9 mouse cellular contexts compared by ENCODE assay signal in the genomic region with DNA sequence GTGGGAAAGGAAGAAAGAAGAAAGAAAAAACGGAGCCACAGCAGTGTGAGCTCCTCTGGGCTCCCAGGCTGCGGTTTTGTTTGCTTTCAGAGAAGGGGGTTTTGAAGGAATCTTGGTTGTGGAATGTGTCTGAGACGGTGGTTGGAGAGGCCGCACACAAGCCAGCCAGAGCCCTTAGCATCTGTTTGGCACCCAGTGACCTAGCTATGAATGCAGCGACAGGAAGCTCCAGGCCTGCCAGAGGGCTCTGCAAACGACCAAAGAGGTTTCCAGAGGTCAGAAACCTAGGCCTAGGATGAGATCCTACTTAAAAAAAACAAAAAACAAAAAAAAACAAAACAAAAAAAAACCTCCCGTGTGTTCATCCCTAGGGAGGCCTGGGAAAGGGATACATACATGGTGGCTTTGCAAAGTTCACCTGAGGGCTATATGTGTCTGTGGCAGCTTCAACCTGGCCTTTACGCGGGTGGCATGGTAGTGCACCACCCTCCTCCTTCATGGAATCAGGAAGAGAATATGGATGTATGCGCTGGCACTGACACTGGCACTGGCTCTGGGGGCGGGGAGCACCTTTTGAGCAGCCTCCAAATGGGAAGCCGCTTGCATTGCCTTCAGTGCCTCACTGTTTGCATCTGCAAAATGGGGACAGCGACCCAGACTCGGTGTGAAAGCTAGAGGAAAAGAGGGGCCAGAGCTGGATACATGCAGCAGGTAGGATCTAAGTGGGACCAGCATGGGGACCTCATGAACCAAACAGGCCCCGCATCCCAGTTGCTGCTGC. TPM values are rescaled to one million over a fixed set of nuclear protein-coding genes. Genes with fewer than 3 reads are reported as not detected.
A peak's percentile ranks its signal among the peaks of the same experiment; 100 is the strongest.
DNase-seq lines count a peak whose midpoint lies in the region; ATAC-seq and TF ChIP-seq lines count a peak whose summit lies in the region.
"Had no signal": no experiment of that assay in that cellular context is flagged by ENCODE, and none has a peak within 500 bp of the region (broad histone marks: within the 10 kb centered on the region; RNA-seq: fewer than 3 reads in every experiment).

No protein-coding gene starts in this region.

- ATAC-seq in midbrain, embryonic 13.5 days, result no peak
- ATAC-seq in midbrain, embryonic 11.5 days (ENCODE audit: low FRiP score), result no peak
- ATAC-seq in intestine, embryonic 16.5 days, result no peak
- ATAC-seq in stomach, postnatal 0 days (ENCODE audit: low FRiP score, low TSS enrichment), result no peak

- peaks cover 4% of the 10 kb centered on the region for H3K27me3 ChIP-seq in midbrain, embryonic 13.5 days
- H3K27me3 ChIP-seq in midbrain, embryonic 11.5 days (ENCODE audit: control insufficient read depth, insufficient read depth, low read length), result peaks cover 3% of the 10 kb centered on the region
- no peaks in the 10 kb centered on the region for H3K27me3 ChIP-seq in intestine, embryonic 16.5 days (replicated peaks; ENCODE audit: control insufficient read depth, insufficient read depth, low read length)
- no peaks in the 10 kb centered on the region for H3K27me3 ChIP-seq in stomach, postnatal 0 days (ENCODE audit: control insufficient read depth, insufficient read depth, low read length)
- H3K27me3 ChIP-seq: liver, embryonic 13.5 days had no signal

- no peak for TF ChIP-seq EP300 in stomach, postnatal 0 days (optimal IDR thresholded peaks at IDR 0.05)

- no peak overlapping the region for H3K4me2 ChIP-seq in midbrain, embryonic 13.5 days (replicated peaks)
- H3K4me2 ChIP-seq in midbrain, embryonic 11.5 days, result no peak overlapping the region
- H3K4me2 ChIP-seq in intestine, embryonic 16.5 days (ENCODE audit: low read depth, low read length), result no peak overlapping the region
- H3K4me2 ChIP-seq in stomach, postnatal 0 days (replicated peaks; ENCODE audit: low read depth), result no peak overlapping the region
- H3K4me2 ChIP-seq: liver, embryonic 13.5 days had no signal

- peak overlapping the region; percentile 52 for H3K4me3 ChIP-seq in gastrocnemius, adult 2 months
- H3K4me3 ChIP-seq in midbrain, embryonic 13.5 days (replicated peaks), result no peak overlapping the region
- H3K4me3 ChIP-seq in midbrain, embryonic 11.5 days (ENCODE audit: low read depth, low read length), result no peak overlapping the region
- H3K4me3 ChIP-seq in intestine, embryonic 16.5 days (ENCODE audit: low read length), result no peak overlapping the region
- H3K4me3 ChIP-seq in stomach, postnatal 0 days (ENCODE audit: low read depth, low read length), result no peak overlapping the region
- H3K4me3 ChIP-seq: liver, embryonic 13.5 days had no signal

- WGBS in midbrain, embryonic 13.5 days, result 82% methylated on average over 15 of the region's 15 CpGs
- WGBS in midbrain, embryonic 11.5 days, result 78% methylated on average over 15 of the region's 15 CpGs
- WGBS in intestine, embryonic 16.5 days, result 66% methylated on average over 15 of the region's 15 CpGs
- WGBS in stomach, postnatal 0 days, result 62% methylated on average over 15 of the region's 15 CpGs

- intact Hi-C loops in gastrocnemius, adult 2 months (cut with DNase I), result loop anchor here (2.0 kb wide), 1 partner anchor 15 kb away; no protein-coding TSS in a partner anchor

- H3K36me3 ChIP-seq in midbrain, embryonic 13.5 days, result peaks cover 33% of the 10 kb centered on the region
- no peaks in the 10 kb centered on the region for H3K36me3 ChIP-seq in midbrain, embryonic 11.5 days (ENCODE audit: control insufficient read depth, insufficient read depth, low read length)
- H3K36me3 ChIP-seq in intestine, embryonic 16.5 days (ENCODE audit: control insufficient read depth, insufficient read depth, low read length), result no peaks in the 10 kb centered on the region
- H3K36me3 ChIP-seq in stomach, postnatal 0 days (ENCODE audit: control insufficient read depth, insufficient read depth, low read length), result peaks cover 16% of the 10 kb centered on the region; the same call in 1 of the 2 replicates
- H3K36me3 ChIP-seq: liver, embryonic 13.5 days had no signal

- peaks cover 38% of the 10 kb centered on the region for H3K4me1 ChIP-seq in midbrain, embryonic 13.5 days (replicated peaks)
- H3K4me1 ChIP-seq in midbrain, embryonic 11.5 days (ENCODE audit: control insufficient read depth, insufficient read depth, low read length), result no peaks in the 10 kb centered on the region; the same call in 1 of the 2 replicates
- H3K4me1 ChIP-seq in intestine, embryonic 16.5 days (ENCODE audit: control insufficient read depth, insufficient read depth, low read length), result peaks cover 37% of the 10 kb centered on the region
- H3K4me1 ChIP-seq in stomach, postnatal 0 days (replicated peaks; ENCODE audit: control insufficient read depth, insufficient read depth), result peaks cover 17% of the 10 kb centered on the region
- H3K4me1 ChIP-seq: liver, embryonic 13.5 days had no signal

- TF ChIP-seq CTCF in gastrocnemius, adult 2 months (IDR thresholded peaks at IDR 0.05), result no peak
- TF ChIP-seq CTCF in stomach, postnatal 0 days (IDR thresholded peaks at IDR 0.05; ENCODE audit: low read depth), result no peak

- no peaks in the 10 kb centered on the region for H3K9me3 ChIP-seq in midbrain, embryonic 13.5 days
- H3K9me3 ChIP-seq in midbrain, embryonic 11.5 days (ENCODE audit: control insufficient read depth, low read length), result no peaks in the 10 kb centered on the region
- H3K9me3 ChIP-seq in intestine, embryonic 16.5 days (ENCODE audit: control insufficient read depth, low read length), result no peaks in the 10 kb centered on the region
- H3K9me3 ChIP-seq in stomach, postnatal 0 days (ENCODE audit: control insufficient read depth, low read length), result no peaks in the 10 kb centered on the region
- H3K9me3 ChIP-seq: liver, embryonic 13.5 days had no signal

- H3K27ac ChIP-seq in gastrocnemius, adult 2 months, result peak overlapping the region; percentile 86
- H3K27ac ChIP-seq in midbrain, embryonic 13.5 days, result peak overlapping the region; percentile 61; the same call in 1 of the 2 replicates
- H3K27ac ChIP-seq in midbrain, embryonic 11.5 days (ENCODE audit: low read depth, low read length), result no peak overlapping the region
- peak overlapping the region; percentile 83 for H3K27ac ChIP-seq in intestine, embryonic 16.5 days (ENCODE audit: low read length)
- peak overlapping the region; percentile 82 for H3K27ac ChIP-seq in stomach, postnatal 0 days (replicated peaks)
- H3K27ac ChIP-seq: liver, embryonic 13.5 days had no signal

- H3K9ac ChIP-seq in midbrain, embryonic 13.5 days (replicated peaks), result no peak overlapping the region
- H3K9ac ChIP-seq in midbrain, embryonic 11.5 days (ENCODE audit: low read length), result no peak overlapping the region
- H3K9ac ChIP-seq in intestine, embryonic 16.5 days (ENCODE audit: low read depth, low read length), result 0 out of 2 replicates have a peak overlapping the region, but pooled peaks have one; percentile 40
- no peak overlapping the region for H3K9ac ChIP-seq in stomach, postnatal 0 days (ENCODE audit: low read length)
- H3K9ac ChIP-seq: liver, embryonic 13.5 days had no signal

- DNase-seq in gastrocnemius, adult 2 months, result peak; percentile 70
- no peak for DNase-seq in gastrocnemius, adult 18-20 months (ENCODE audit: low spot score)
- no peak for DNase-seq in midbrain, embryonic 11.5 days (ENCODE audit: low spot score, missing footprints)
- no peak for DNase-seq in stomach, postnatal 0 days (ENCODE audit: low spot score)
- no peak for DNase-seq in right cerebral cortex, postnatal 25 days
- no peak for DNase-seq in layer of hippocampus, postnatal 25 days (ENCODE audit: extremely low spot score in 1 of 2, low spot score in 1 of 2)
- DNase-seq: liver, embryonic 13.5 days had no signal

RNA-seq across cellular contexts. Expression of gene Ppara, which starts 47.0 kb away (rescaled TPM):
- 10 to 100 TPM; 15.4 to 47.2 TPM for total RNA-seq in gastrocnemius, adult 2 months (2021)
- total RNA-seq in gastrocnemius, adult 18-20 months (2021), result 10 to 100 TPM; 21.9 to 22.2 TPM
- 0.54 and 0.96 TPM in 2 replicates for polyA plus RNA-seq in midbrain, embryonic 13.5 days (2015; fragmentation: Nextera tagmentation; extraction: Ambion mirVana)
- polyA plus RNA-seq in midbrain, embryonic 11.5 days (2014; fragmentation: Nextera tagmentation; extraction: Ambion mirVana), result 0.62 and 0.92 TPM in 2 replicates
- polyA plus RNA-seq in intestine, embryonic 16.5 days (2015; fragmentation: Nextera tagmentation; extraction: Ambion mirVana), result 31.0 and 37.6 TPM in 2 replicates
- 16.8 and 18.8 TPM in 2 replicates for polyA plus RNA-seq in stomach, postnatal 0 days (2015; fragmentation: Nextera tagmentation; extraction: Ambion mirVana)
- 1 to 10 TPM; 3.1 to 3.3 TPM for total RNA-seq in layer of hippocampus, postnatal 25 days (2021)
